Mouse (Mus musculus) lung, embryonic 15.5 days (tissue): ENCODE results near the gene 1110008P14Rik. TPM values are rescaled to one million over a fixed set of nuclear protein-coding genes. Genes with fewer than 3 reads are reported as not detected.
"Not testable (repeated sequence)": the region's sequence is repeated elsewhere in the genome, so short reads cannot be mapped to it uniquely, and the experiment has no call there.

Source experiments
- ATAC-seq: fragments of 200-750 bp; cut with Nextera tagmentation; 2 replicates; pipeline ENCODE4 v1.8.0; 2017; ENCODE audit warnings: moderate number of reproducible peaks, borderline replicate concordance; ENCODE audit not compliant: low FRiP score, low TSS enrichment; ENCODE audit errors: extremely low read depth
- H3K27ac ChIP-seq: fragments of 300-500 bp; sonication (generic); 2 replicates; pipeline ENCODE4 v1.5.1; 2015; ENCODE audit warnings: moderate library complexity, mild to moderate bottlenecking, inconsistent platforms
- H3K27me3 ChIP-seq: fragments of 300-500 bp; sonication (generic); 2 replicates; pipeline ENCODE4 v1.6.1; 2015; ENCODE audit warnings: inconsistent platforms
- H3K36me3 ChIP-seq: fragments of 300-500 bp; sonication (generic); 2 replicates; pipeline ENCODE4 v1.6.1; 2015; ENCODE audit warnings: inconsistent platforms
- H3K4me1 ChIP-seq: fragments of 300-500 bp; sonication (generic); 2 replicates; pipeline ENCODE4 v1.6.1; 2015; ENCODE audit warnings: inconsistent platforms
- H3K4me2 ChIP-seq: fragments of 300-500 bp; sonication (generic); 2 replicates; pipeline ENCODE4 v1.6.1; 2015; ENCODE audit warnings: inconsistent platforms, mild to moderate bottlenecking, moderate library complexity
- H3K4me3 ChIP-seq: fragments of 300-500 bp; sonication (generic); 2 replicates; pipeline ENCODE4 v1.5.1; 2015; ENCODE audit warnings: mild to moderate bottlenecking, inconsistent platforms
- H3K9ac ChIP-seq: fragments of 300-500 bp; sonication (generic); 2 replicates; pipeline ENCODE4 v1.6.1; 2015; ENCODE audit warnings: inconsistent platforms
- H3K9me3 ChIP-seq: fragments of 300-500 bp; sonication (generic); 2 replicates; pipeline ENCODE4 v1.6.1; 2016; ENCODE audit warnings: inconsistent platforms
- whole genome bisulfite sequencing: fragments of 180-500 bp; shearing (Covaris S2); methylation state at CpG from one replicate; pipeline ENCODE4 v1.1.7; 2015; 5-methylcytosine and 5-hydroxymethylcytosine counted together
- polyA plus RNA-seq: library from polyadenylated mRNA; unstranded; fragments of >200 nt; fragmentation: Nextera tagmentation; extraction: Ambion mirVana; gene quantifications from 2 replicates; pipeline ENCODE4 v1.2.1, GENCODE M21; 2015

Gene 1110008P14Rik
- polyA plus RNA-seq, 1 experiment from 2014 or later = 33.5 TPM

- Histone ChIP-seq H3K4me3 (peak overlapping the region; percentile 68), H3K27me3 (peaks cover 16% of the 10 kb centered on the region; the same call in 1 of the 2 replicates), H3K4me1 (peaks cover 10% of the 10 kb centered on the region), H3K9me3 (no peaks in the 10 kb centered on the region), H3K27ac (no peak overlapping the region), H3K4me2 (peak overlapping the region; percentile 96), H3K36me3 (peaks cover 31% of the 10 kb centered on the region), H3K9ac (peak overlapping the region; percentile 53)
- 1% methylated on average over 27 of the region's 27 CpGs for WGBS
- ATAC-seq = peak; percentile 63
Observed at GRCm38 (mm10) chr2:32381141-32381774, 480 bp downstream of the 1110008P14Rik start.

GRCm38 (mm10) chr2:32380001-32380500 lies 1.7 kb downstream of the 1110008P14Rik start:
- Histone ChIP-seq H3K4me3 (no peak overlapping the region), H3K9me3 (no peaks in the 10 kb centered on the region), H3K36me3 (peaks cover 40% of the 10 kb centered on the region), H3K9ac (no peak overlapping the region), H3K27ac (no peak overlapping the region), H3K4me2 (no peak overlapping the region), H3K4me1 (peaks cover 10% of the 10 kb centered on the region), H3K27me3 (peaks cover 16% of the 10 kb centered on the region; the same call in 1 of the 2 replicates)
- ATAC-seq = no peak
- WGBS = 83% methylated on average over 7 of the region's 7 CpGs

- peaks cover 6% of the 10 kb centered on the region; the same call in 1 of the 2 replicates for H3K4me1 ChIP-seq
- WGBS = 89% methylated on average over 10 of the region's 10 CpGs
- no peak overlapping the region for H3K4me2 ChIP-seq
- no peak overlapping the region for H3K27ac ChIP-seq
- H3K36me3 ChIP-seq = peaks cover 63% of the 10 kb centered on the region
- H3K4me3 ChIP-seq = no peak overlapping the region
- no peaks in the 10 kb centered on the region for H3K9me3 ChIP-seq
- no peak for ATAC-seq
- no peak overlapping the region for H3K9ac ChIP-seq
- H3K27me3 ChIP-seq = 0 out of 2 replicates have a peak, but pooled peaks cover 7% of the 10 kb centered on the region
Observed at GRCm38 (mm10) chr2:32376963-32377362, 4.8 kb downstream of the 1110008P14Rik start.

GRCm38 (mm10) chr2:32375317-32375940 lies 6.3 kb downstream of the 1110008P14Rik start:
- Histone ChIP-seq H3K27ac (no peak overlapping the region), H3K27me3 (0 out of 2 replicates have a peak, but pooled peaks cover 4% of the 10 kb centered on the region), H3K9ac (no peak overlapping the region), H3K4me3 (no peak overlapping the region), H3K4me1 (no peaks in the 10 kb centered on the region), H3K36me3 (peaks cover 78% of the 10 kb centered on the region), H3K9me3 (no peaks in the 10 kb centered on the region), H3K4me2 (no peak overlapping the region)
- ATAC-seq = no peak
- WGBS = 85% methylated on average over 13 of the region's 13 CpGs

- Histone ChIP-seq H3K9ac (no peak overlapping the region), H3K27me3 (no peaks in the 10 kb centered on the region), H3K4me2 (no peak overlapping the region), H3K36me3 (peaks cover 88% of the 10 kb centered on the region), H3K27ac (no peak overlapping the region), H3K4me3 (no peak overlapping the region), H3K4me1 (no peaks in the 10 kb centered on the region), H3K9me3 (no peaks in the 10 kb centered on the region)
- WGBS = 88% methylated on average over 10 of the region's 10 CpGs
- no peak for ATAC-seq
Observed at GRCm38 (mm10) chr2:32374191-32374590, 7.5 kb downstream of the 1110008P14Rik start.

GRCm38 (mm10) chr2:32367315-32367714 lies 14.4 kb downstream of the 1110008P14Rik start:
- WGBS = 87% methylated on average over 5 of the region's 5 CpGs
- Histone ChIP-seq H3K27ac (no peak overlapping the region), H3K9me3 (no peaks in the 10 kb centered on the region), H3K4me1 (peaks cover 9% of the 10 kb centered on the region), H3K9ac (no peak overlapping the region), H3K4me2 (no peak overlapping the region), H3K4me3 (no peak overlapping the region), H3K36me3 (peaks cover 60% of the 10 kb centered on the region), H3K27me3 (no peaks in the 10 kb centered on the region)
- ATAC-seq = no peak

- ATAC-seq = no peak
- peak overlapping the region; percentile 62 for H3K4me3 ChIP-seq
- peaks cover 24% of the 10 kb centered on the region for H3K4me1 ChIP-seq
- H3K9ac ChIP-seq = peak overlapping the region; percentile 69; the same call in 1 of the 2 replicates
- peak overlapping the region; percentile 92 for H3K4me2 ChIP-seq
- H3K9me3 ChIP-seq = no peaks in the 10 kb centered on the region
- peaks cover 29% of the 10 kb centered on the region for H3K36me3 ChIP-seq
- 80% methylated on average over 8 of the region's 8 CpGs for WGBS
- H3K27me3 ChIP-seq = peaks cover 8% of the 10 kb centered on the region
- H3K27ac ChIP-seq = peak overlapping the region; percentile 89; the same call in 1 of the 2 replicates
Observed at GRCm38 (mm10) chr2:32364121-32364520, 17.6 kb downstream of the 1110008P14Rik start.

GRCm38 (mm10) chr2:32363376-32364106 lies 18.2 kb downstream of the 1110008P14Rik start:
- 6% methylated on average over 19 of the region's 19 CpGs for WGBS
- Histone ChIP-seq H3K4me3 (peak overlapping the region; percentile 62), H3K27me3 (peaks cover 8% of the 10 kb centered on the region), H3K4me2 (peak overlapping the region; percentile 92), H3K36me3 (peaks cover 26% of the 10 kb centered on the region), H3K9me3 (no peaks in the 10 kb centered on the region), H3K4me1 (peaks cover 24% of the 10 kb centered on the region), H3K27ac (peak overlapping the region; percentile 89), H3K9ac (peak overlapping the region; percentile 69)
- peak; percentile 52 for ATAC-seq

- ATAC-seq = peak; percentile 74
- H3K27me3 ChIP-seq = peaks cover 8% of the 10 kb centered on the region
- H3K9me3 ChIP-seq = no peaks in the 10 kb centered on the region
- peak overlapping the region; percentile 89 for H3K27ac ChIP-seq
- H3K9ac ChIP-seq = peak overlapping the region; percentile 69
- peaks cover 19% of the 10 kb centered on the region for H3K36me3 ChIP-seq
- 0% methylated on average over 53 of the region's 53 CpGs for WGBS
- peaks cover 24% of the 10 kb centered on the region for H3K4me1 ChIP-seq
- peak overlapping the region; percentile 92 for H3K4me2 ChIP-seq
- peak overlapping the region; percentile 62 for H3K4me3 ChIP-seq
Observed at GRCm38 (mm10) chr2:32362817-32363340, 18.9 kb downstream of the 1110008P14Rik start.

- ATAC-seq, H3K27me3 ChIP-seq, H3K9me3 ChIP-seq: not testable (repeated sequence)
- peak overlapping the region; percentile 92 for H3K4me2 ChIP-seq
- WGBS = 27% methylated on average over 5 of the region's 5 CpGs
- peaks cover 24% of the 10 kb centered on the region for H3K4me1 ChIP-seq
- H3K27ac ChIP-seq = peak overlapping the region; percentile 89
- peaks cover 14% of the 10 kb centered on the region for H3K36me3 ChIP-seq
- H3K9ac ChIP-seq = peak overlapping the region; percentile 69
- peak overlapping the region; percentile 62 for H3K4me3 ChIP-seq
Observed at GRCm38 (mm10) chr2:32362274-32362673, 19.5 kb downstream of the 1110008P14Rik start.

GRCm38 (mm10) chr2:32361437-32361836 lies 20.3 kb downstream of the 1110008P14Rik start:
- WGBS = 3% methylated on average over 24 of the region's 24 CpGs
- peak overlapping the region; percentile 35 for H3K9ac ChIP-seq
- peaks cover 10% of the 10 kb centered on the region; the same call in 1 of the 2 replicates for H3K36me3 ChIP-seq
- H3K27me3 ChIP-seq = peaks cover 8% of the 10 kb centered on the region
- peaks cover 24% of the 10 kb centered on the region for H3K4me1 ChIP-seq
- no peak for ATAC-seq
- H3K9me3 ChIP-seq = no peaks in the 10 kb centered on the region
- H3K27ac ChIP-seq = no peak overlapping the region
- peak overlapping the region; percentile 41 for H3K4me3 ChIP-seq
- peak overlapping the region; percentile 85 for H3K4me2 ChIP-seq
